Mouse (Mus musculus): ENCODE data around the gene Ncf4. TPM values are rescaled to one million over a fixed set of nuclear protein-coding genes. Genes with fewer than 3 reads are reported as not detected.

Ncf4 gene
- total RNA-seq (2021), result 1 to 10 TPM in 1 of 2 experiments, under 1 TPM in 1; 0.81 to 1.5 TPM

DNA sequence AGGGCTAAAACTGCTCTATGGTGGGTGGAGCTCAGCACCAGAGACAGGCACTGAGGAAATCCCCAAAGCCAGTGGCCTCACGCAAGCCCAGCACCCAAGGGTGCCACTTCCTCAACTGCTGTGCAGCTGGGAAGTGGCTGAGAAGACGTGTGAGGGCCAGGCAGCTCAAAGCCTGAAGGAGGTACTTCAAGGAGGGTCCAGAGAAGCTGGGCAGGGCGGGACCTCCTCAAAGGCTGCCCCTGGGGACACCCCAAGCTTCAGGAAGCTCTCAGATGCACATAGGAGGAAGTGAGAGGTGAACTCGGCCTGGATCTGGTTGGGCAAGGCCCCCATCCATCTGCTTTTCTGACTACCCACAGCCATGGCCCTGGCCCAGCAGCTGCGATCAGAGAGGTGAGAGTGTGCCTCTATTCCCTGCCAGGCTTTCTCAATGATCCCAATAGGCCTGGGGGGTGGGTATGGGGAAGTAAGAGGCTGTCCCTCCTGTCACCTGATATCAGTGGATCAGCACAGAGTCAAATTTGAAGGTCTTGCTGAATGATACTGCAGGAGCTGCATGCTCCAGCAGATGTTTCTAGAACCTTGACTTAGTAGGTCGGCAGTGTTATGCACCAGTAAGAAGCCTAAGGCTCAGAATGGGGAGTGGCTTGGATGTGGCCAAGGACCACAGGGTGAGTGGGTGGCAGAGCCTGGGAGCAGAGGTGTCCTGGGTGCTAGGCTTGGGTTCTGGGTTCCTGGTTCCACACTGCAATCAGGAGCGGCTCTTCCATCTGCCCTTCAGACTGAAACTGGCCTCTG lies at the start of gene Ncf4:
Ncf4 (plus strand) TSS at position 107 of the 798 bp plus-strand sequence.
- no peak for DNase-seq
- intact Hi-C loops (cut with DNase I), result no loop called here

- intact Hi-C loops (cut with DNase I), result no loop called here
- DNase-seq, result no peak
These were observed 49.3 kb upstream of the Ncf4 start for GRCm38 (mm10) chr15:78195096-78195880.

DNA sequence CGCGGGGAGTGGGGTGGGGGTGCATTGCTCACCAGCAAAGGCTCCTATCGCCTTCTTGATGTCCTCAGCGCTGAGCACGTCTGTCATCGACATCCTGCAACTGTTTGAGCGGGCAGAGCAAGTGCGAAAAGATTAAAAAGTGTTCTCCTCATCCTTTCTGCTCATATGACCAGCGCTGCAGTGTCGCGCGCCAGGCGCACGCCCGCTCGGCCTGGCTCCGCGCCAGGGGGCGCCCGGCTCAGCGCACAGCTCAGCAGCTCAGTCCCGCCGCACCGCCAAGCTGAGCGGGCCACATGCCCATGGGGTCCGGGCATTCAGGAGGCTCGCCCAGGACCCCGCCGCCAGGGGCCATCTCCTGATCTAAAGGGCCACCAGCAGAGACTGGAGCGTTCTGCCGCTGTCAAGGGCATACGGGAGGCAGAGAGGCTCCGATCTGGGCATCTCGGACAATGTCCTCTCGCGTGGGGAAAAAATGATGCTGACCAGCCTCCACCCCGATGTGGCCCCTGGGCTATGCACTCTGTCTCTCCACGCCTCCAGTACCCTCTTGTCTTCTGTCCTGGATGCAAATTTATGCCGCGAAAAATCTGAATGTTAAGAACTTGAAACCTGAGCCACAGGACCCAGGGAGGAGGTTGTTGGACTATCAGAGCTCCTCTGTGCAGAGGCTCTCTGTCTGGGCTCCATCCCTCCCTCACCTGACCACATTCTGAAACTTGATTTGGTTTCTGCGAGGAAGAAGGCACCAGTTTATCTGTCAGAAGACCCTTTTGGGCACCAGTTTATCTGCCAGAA lies 40.4 kb upstream of the Ncf4 start:
- intact Hi-C loops (cut with DNase I), result no loop called here
- peak; percentile 82 for DNase-seq

GRCm38 (mm10) chr15:78205192-78205591 lies 39.4 kb upstream of the Ncf4 start:
- DNase-seq, result peak; percentile 84
- intact Hi-C loops (cut with DNase I), result no loop called here

DNA sequence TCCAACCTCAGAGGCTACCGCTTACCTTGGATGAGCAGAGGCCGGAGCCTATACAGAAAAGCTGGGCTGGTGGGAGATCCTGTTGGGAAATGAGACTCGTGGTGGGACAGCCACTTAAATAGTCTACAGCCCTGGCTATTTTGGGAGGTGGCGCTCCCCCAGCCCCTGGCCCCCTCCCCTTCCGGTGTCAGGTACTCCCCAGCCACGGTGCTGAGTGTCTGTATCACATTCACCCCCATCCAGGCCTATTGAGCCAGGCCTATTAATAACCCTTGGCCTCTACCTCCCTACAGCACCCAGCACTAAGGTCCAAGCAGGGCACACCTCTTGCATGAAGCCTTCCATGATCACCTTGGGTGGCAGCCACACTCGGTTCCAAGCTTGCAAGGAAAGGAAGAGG lies 38.3 kb upstream of the Ncf4 start, which contains the start of gene Pvalb:
Pvalb (minus strand) TSS at position 89 of the 400 bp plus-strand sequence.
- intact Hi-C loops (cut with DNase I), result no loop called here
- no peak for DNase-seq

- DNase-seq, result no peak
- intact Hi-C loops (cut with DNase I), result no loop called here
These were observed 34.4 kb upstream of the Ncf4 start for GRCm38 (mm10) chr15:78210203-78210602.

DNA sequence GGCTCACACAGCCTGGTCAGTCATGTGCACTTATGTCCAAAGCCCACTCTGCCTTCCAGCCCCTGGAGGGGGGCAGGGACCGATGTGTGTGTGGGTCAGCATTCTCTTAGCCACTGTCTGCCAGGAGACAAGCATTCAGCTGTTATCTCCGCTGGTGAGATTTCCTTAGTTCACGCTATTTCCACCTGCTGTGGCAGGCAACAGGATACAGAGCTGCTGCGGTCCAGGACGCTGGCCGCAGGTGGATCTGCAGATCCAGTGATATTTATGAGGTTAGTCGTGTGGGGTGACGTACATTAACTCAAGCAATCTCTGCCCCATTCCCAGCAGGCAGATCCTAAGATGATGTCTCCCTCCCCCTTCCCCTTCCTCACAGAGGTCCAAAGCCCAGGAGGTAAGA lies 33.2 kb upstream of the Ncf4 start:
- intact Hi-C loops (cut with DNase I), result no loop called here
- DNase-seq, result no peak

- no peak for DNase-seq
- intact Hi-C loops (cut with DNase I), result no loop called here
These were observed 29.3 kb upstream of the Ncf4 start for GRCm38 (mm10) chr15:78215269-78215668.

GRCm38 (mm10) chr15:78227816-78228215 lies 16.8 kb upstream of the Ncf4 start:
- no peak for DNase-seq
- intact Hi-C loops (cut with DNase I), result no loop called here

DNA sequence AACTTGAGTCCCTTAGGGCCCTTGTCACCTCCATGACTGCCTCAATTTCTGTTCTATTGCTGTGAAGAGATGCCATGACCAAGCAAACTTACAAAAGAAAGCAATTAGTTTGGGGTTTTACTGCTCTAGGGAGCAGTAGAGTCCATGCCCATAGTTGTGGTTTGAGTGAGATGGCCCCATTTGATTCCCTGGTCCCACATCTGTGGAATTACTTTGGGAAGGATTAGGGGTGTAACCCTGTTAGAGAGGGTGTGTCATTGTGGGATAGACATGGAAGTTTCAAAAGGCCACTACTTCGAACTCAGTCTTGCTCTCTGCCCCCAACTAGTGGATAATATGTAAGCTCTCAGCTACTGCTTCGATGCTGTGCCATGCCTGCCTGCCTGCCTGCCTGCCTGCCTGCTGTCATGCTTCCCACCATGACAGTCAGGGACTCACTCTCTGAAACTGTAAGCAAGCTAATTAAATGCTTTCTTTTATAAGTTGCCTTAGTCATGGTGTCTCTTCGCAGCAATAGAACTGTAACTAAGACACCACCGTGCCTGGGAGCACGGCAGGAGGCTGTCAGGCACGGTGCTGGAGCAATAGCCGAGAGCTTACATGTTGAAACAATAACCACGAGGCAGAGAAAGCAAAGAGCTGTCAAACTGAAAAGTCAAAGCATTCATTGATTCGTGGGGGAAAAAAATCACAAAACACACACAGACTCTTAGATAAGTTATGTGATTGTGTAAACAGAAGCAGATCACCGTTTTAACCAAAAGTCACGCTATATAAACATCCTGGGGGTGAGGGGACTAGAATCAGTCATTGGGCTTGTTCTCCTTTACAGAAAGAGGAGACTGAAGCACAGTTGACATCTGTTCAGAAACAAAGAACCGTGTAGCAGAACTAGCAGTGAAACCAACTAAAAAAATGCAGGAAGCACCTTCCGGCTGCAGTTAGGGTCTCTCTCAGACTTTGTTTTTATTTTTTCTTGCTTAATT lies 13.0 kb upstream of the Ncf4 start:
- intact Hi-C loops (cut with DNase I), result loop anchor here (10.0 kb wide), 1 partner anchor 47 kb away; no protein-coding TSS in a partner anchor
- DNase-seq, result peak; percentile 42

DNA sequence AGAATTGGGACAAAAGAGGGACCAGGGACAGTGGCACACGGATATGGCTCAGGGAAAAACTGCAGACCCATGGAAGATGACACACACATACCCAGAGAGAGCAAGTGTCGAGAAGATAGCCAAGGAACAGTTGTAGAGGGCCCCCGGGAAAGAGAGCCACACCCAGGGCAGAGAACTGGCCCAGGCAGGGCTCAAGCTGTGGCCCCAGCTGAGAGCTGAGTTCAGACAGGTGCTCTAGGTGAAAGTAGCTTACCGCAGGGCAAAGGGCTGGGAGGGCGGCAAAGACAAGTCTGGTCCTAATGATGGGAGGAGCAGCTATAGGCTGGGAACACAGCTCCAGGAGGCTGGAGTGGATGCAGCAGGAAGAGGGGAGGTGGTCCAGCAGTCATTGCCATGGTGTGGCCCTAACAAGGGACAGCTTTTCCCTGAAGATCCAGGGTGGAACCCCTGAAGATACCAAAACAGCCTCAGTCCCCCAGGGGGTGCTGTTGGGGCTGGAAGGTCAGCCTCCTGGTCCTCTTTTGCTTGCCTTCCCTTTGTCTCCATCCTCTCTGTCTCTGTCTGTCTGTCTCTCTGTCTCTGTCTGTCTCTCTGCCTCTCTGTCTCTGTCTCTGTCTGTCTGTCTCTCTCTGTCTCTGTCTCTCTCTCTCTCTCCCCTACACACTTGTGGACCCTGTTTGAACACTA lies 9.6 kb upstream of the Ncf4 start:
- no peak for DNase-seq
- intact Hi-C loops (cut with DNase I), result loop anchor here (10.0 kb wide), 1 partner anchor 50 kb away; no protein-coding TSS in a partner anchor

DNA sequence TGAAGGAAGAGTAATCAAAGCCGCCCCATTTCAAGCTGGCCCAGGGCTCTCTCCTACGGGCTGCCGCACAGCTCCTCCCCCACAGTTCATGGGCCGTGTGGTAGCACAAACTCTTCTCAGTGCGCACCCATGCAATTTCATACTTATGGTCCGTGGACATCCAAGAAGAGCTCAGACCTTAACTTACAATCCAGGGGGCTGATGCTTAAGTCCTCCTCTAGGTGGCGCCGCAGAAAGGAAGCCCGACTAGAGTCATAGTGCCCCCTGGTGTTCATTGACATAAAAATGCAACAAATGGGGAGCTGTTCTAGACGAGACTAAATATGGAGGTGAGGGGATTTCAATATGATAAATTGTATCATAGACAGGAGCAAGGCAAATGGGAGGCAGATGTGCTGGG lies 5.1 kb upstream of the Ncf4 start:
- intact Hi-C loops (cut with DNase I), result loop anchor here (10.0 kb wide), 1 partner anchor 55 kb away; no protein-coding TSS in a partner anchor
- DNase-seq, result peak; percentile 74

- DNase-seq, result no peak
- intact Hi-C loops (cut with DNase I), result loop anchor here (10.0 kb wide), 1 partner anchor 55 kb away; no protein-coding TSS in a partner anchor
These were observed 4.5 kb upstream of the Ncf4 start for GRCm38 (mm10) chr15:78239956-78240617.

DNA sequence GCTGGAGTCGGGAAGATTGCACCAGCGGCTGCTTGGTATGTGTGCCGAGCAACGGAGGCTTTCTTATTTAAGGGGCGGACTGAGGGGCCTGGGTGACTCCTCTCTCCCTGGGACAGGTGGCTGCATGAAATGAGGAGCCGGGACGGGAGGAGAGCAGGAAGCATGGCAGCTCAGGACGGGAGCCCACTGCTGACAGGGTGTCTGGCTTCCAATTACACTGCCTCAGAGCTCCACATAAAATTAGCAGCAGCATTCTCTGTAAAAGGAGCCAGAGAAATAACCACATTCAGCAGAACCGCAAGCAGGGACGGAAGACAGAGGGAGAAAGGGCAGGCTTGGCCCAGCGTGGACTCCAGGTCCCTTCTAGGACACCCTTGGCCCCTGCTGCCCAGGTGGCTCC lies 3.3 kb upstream of the Ncf4 start:
- intact Hi-C loops (cut with DNase I), result no loop called here
- no peak for DNase-seq

- intact Hi-C loops (cut with DNase I), result no loop called here
- no peak for DNase-seq
These were observed 1.5 kb upstream of the Ncf4 start for GRCm38 (mm10) chr15:78243061-78243460.

DNA sequence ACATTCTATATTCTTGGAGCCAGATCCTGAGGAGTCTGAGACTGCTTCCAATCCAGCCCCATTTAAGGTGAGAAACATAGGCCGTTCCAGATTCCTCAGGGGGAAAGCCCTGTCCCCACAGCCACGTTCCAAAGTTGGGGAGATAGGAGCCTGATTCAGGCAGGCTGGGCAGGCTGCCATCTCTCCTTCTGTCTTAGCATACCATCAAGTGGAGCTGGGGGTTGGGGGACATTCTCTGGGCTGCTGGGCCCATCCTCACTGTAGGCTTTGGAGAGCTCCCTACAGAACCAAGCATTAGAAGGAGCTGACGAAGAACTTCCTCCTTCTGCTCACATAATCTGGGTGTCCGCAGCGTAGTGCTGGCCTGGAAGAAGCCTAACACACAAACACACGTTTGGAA lies 827 bp upstream of the Ncf4 start:
- no peak for DNase-seq
- intact Hi-C loops (cut with DNase I), result no loop called here

- DNase-seq, result no peak
- intact Hi-C loops (cut with DNase I), result no loop called here
These were observed 1.8 kb downstream of the Ncf4 start for GRCm38 (mm10) chr15:78246143-78247116.
